Mouse (Mus musculus): ENCODE results near the gene Ndufv3. TPM values are rescaled to one million over a fixed set of nuclear protein-coding genes. Genes with fewer than 3 reads are reported as not detected.

The Ndufv3 gene
- polyA plus RNA-seq, 1 experiment from 2014 or later = 629 TPM

- Histone ChIP-seq H3K27me3 (no peaks in the 10 kb centered on the region), H3K9me3 (replicated peaks) (no peaks in the 10 kb centered on the region), H3K27ac (no peak overlapping the region), H3K9ac (no peak overlapping the region), H3K36me3 (no peaks in the 10 kb centered on the region), H3K4me3 (no peak overlapping the region), H3K4me1 (replicated peaks) (peaks cover 19% of the 10 kb centered on the region), H3K4me2 (no peak overlapping the region)
- no peak for ATAC-seq (replicated peaks; ENCODE audit: insufficient number of reproducible peaks, insufficient read depth, low FRiP score, low read depth)
- 80% methylated on average over 10 of the region's 10 CpGs for WGBS
Measured at GRCm38 (mm10) chr17:31576394-31577175, 56.7 kb downstream of the Ndufv3 start.

DNA sequence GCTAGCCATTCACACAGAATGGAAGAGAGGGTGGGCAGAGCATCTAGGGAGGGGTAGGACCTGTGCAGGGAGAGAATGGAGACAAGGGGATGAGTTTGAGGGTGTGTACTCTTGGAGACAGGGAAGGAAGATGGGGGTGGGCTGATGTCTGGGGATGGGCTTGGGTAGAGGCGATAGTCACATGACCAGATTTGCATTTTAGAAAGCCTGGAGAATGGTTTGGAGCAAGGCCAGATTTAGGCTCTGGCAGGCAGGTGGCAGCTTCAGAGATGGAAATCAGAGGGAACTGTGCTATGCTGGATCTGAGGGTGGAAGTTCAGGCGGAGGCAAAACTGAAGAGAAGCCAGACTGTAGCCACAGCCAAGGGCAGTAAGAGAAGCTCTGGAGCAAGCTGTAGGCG lies 60.4 kb downstream of the Ndufv3 start:
- no peak for ATAC-seq (replicated peaks; ENCODE audit: insufficient number of reproducible peaks, insufficient read depth, low FRiP score, low read depth)
- Histone ChIP-seq H3K4me2 (no peak overlapping the region), H3K27ac (no peak overlapping the region), H3K4me3 (no peak overlapping the region), H3K27me3 (no peaks in the 10 kb centered on the region), H3K9ac (no peak overlapping the region), H3K9me3 (replicated peaks) (no peaks in the 10 kb centered on the region), H3K36me3 (peaks cover 3% of the 10 kb centered on the region), H3K4me1 (replicated peaks) (peaks cover 9% of the 10 kb centered on the region)
- WGBS = 64% methylated on average over 3 of the region's 3 CpGs

Small RNAs within 50 kb of the gene (microRNA-seq; reads per million reads assigned to microRNA genes)
- not detected for gene Gm24970

Other genes starting within 250 kb of the Ndufv3 start
- gene Rsph1, start 242.7 kb upstream of the Ndufv3 start, polyA plus RNA-seq (2015; fragmentation: Nextera tagmentation; extraction: Ambion mirVana) = 2.2 and 2.3 TPM in 2 replicates
- gene Slc37a1, start 233.3 kb upstream of the Ndufv3 start, polyA plus RNA-seq (2015; fragmentation: Nextera tagmentation; extraction: Ambion mirVana) = 8.7 and 9.1 TPM in 2 replicates
- 7.4 and 9.3 TPM in 2 replicates for gene Pde9a, start 133.9 kb upstream of the Ndufv3 start, polyA plus RNA-seq (2015; fragmentation: Nextera tagmentation; extraction: Ambion mirVana)
- gene Wdr4, start 135 bp upstream of the Ndufv3 start, polyA plus RNA-seq (2015; fragmentation: Nextera tagmentation; extraction: Ambion mirVana) = 16.7 and 26.0 TPM in 2 replicates
- gene Pknox1, start 44.6 kb downstream of the Ndufv3 start, polyA plus RNA-seq (2015; fragmentation: Nextera tagmentation; extraction: Ambion mirVana) = 14.0 and 19.9 TPM in 2 replicates
- gene Cbs, start 117.1 kb downstream of the Ndufv3 start, polyA plus RNA-seq (2015; fragmentation: Nextera tagmentation; extraction: Ambion mirVana) = 1.2 and 1.5 TPM in 2 replicates
- 171 and 186 TPM in 2 replicates for gene U2af1, start 138.8 kb downstream of the Ndufv3 start, polyA plus RNA-seq (2015; fragmentation: Nextera tagmentation; extraction: Ambion mirVana)
- gene Cryaa, start 157.7 kb downstream of the Ndufv3 start, polyA plus RNA-seq (2015; fragmentation: Nextera tagmentation; extraction: Ambion mirVana) = not detected in 2 replicates